Mouse (Mus musculus): ENCODE results near the gene Tbc1d30. TPM values are rescaled to one million over a fixed set of nuclear protein-coding genes. Genes with fewer than 3 reads are reported as not detected.

Tbc1d30 gene
- polyA plus RNA-seq, 1 experiment from 2014 or later = 1.6 TPM

DNA sequence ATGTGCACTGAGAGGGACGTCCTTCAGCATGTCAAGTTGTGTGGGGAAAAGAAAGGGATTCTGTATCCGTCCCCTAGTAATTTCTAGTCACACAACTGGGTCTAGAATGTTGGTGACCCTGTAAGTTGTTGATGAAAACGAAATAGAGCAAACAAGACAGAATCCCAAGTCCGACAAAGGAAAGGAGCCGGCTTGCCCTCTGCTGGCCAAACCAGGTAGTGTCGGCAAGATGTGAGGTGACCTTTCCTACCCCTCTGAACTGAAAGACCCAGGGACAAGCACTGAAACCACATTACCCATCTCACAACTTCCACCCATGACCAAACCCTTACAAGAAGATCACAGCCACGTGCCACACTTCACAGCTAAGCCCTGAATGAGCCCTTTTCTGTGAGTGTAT is 20.1 kb downstream of the Tbc1d30 start:
- Histone ChIP-seq H3K4me1 (no peaks in the 10 kb centered on the region), H3K27ac (no peak overlapping the region), H3K27me3 (no peaks in the 10 kb centered on the region), H3K36me3 (no peaks in the 10 kb centered on the region), H3K4me3 (no peak overlapping the region), H3K9ac (no peak overlapping the region), H3K9me3 (no peaks in the 10 kb centered on the region), H3K4me2 (no peak overlapping the region)
- ATAC-seq (ENCODE audit: insufficient number of reproducible peaks, insufficient read depth, low FRiP score, low TSS enrichment, low read depth) = no peak
- WGBS = 13% methylated on average over 7 of the region's 7 CpGs

DNA sequence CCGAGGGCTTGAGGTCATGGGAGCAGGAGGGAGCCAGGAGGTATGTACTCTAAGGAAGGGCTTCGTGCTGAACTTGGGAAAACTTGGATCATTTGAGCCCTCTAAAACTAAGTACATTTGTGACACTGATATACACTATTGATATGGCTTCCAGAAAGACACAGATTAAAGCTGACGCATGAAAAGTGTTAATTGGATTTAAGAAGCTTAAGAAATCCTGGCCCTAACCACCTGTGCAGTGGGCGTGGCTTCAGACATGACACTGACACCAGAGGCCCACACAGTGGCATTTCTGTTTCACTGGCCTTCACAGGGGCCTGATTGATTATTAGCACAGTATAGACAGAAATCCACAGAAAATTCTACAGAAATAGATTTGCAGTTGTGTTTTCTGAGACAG is 21.5 kb downstream of the Tbc1d30 start:
- Histone ChIP-seq H3K36me3 (no peaks in the 10 kb centered on the region), H3K9me3 (no peaks in the 10 kb centered on the region), H3K4me1 (no peaks in the 10 kb centered on the region), H3K4me3 (no peak overlapping the region), H3K27me3 (no peaks in the 10 kb centered on the region), H3K27ac (no peak overlapping the region), H3K9ac (no peak overlapping the region), H3K4me2 (no peak overlapping the region)
- ATAC-seq (ENCODE audit: insufficient number of reproducible peaks, insufficient read depth, low FRiP score, low TSS enrichment, low read depth) = no peak
- WGBS = 60% methylated on average over 4 of the region's 4 CpGs

DNA sequence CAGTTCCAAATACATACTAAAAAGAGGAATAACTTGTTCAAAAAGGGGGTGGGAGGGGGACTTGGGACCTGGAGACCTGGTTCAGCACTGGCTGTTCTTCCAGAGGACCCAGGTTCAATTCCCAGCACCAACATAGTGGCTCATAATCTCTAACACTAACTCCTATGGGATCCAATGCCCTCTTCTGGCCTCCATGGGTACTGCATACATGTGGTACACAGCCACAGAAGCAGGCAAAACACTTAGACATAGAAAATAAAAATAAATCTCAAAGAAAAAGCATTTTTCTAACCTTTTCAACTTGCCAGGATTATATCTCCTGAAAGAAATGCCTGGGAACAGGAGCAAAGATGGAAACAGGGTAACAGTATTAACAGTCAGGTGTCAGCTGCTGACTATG is 24.9 kb downstream of the Tbc1d30 start:
- H3K4me3 ChIP-seq = no peak overlapping the region
- ATAC-seq (ENCODE audit: insufficient number of reproducible peaks, insufficient read depth, low FRiP score, low TSS enrichment, low read depth) = no peak
- H3K9me3 ChIP-seq = no peaks in the 10 kb centered on the region

DNA sequence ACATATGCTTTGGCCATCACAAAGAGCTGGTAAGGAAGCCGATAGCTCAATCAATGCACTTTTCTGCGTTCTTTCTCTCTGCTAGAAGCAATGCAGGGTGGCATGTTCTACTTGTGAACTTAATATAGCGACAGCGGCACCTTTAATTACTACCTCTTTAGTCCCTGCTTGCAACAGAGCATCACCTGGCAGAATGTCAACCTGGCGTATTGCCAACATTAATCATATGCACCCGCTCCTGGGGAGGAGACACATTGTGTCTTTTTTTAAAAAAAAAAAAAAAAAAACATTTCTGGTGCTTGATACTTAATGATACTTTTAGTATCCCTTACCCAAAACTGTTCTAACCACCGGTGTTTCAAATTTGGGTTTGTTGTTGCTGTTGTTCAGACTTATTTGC is 27.6 kb downstream of the Tbc1d30 start:
- WGBS = 74% methylated on average over 7 of the region's 7 CpGs
- Histone ChIP-seq H3K27me3 (no peaks in the 10 kb centered on the region), H3K4me1 (no peaks in the 10 kb centered on the region), H3K4me2 (no peak overlapping the region), H3K27ac (no peak overlapping the region), H3K36me3 (no peaks in the 10 kb centered on the region), H3K4me3 (no peak overlapping the region), H3K9ac (no peak overlapping the region), H3K9me3 (no peaks in the 10 kb centered on the region)
- no peak for ATAC-seq (ENCODE audit: insufficient number of reproducible peaks, insufficient read depth, low FRiP score, low TSS enrichment, low read depth)

More for the DNA sequence above, 24.9 kb downstream of the Tbc1d30 start:
- H3K4me1 ChIP-seq = no peaks in the 10 kb centered on the region
- no peak overlapping the region for H3K9ac ChIP-seq
- no peaks in the 10 kb centered on the region for H3K36me3 ChIP-seq
- no peak overlapping the region for H3K27ac ChIP-seq
- no peak overlapping the region for H3K4me2 ChIP-seq
- no peaks in the 10 kb centered on the region for H3K27me3 ChIP-seq

DNA sequence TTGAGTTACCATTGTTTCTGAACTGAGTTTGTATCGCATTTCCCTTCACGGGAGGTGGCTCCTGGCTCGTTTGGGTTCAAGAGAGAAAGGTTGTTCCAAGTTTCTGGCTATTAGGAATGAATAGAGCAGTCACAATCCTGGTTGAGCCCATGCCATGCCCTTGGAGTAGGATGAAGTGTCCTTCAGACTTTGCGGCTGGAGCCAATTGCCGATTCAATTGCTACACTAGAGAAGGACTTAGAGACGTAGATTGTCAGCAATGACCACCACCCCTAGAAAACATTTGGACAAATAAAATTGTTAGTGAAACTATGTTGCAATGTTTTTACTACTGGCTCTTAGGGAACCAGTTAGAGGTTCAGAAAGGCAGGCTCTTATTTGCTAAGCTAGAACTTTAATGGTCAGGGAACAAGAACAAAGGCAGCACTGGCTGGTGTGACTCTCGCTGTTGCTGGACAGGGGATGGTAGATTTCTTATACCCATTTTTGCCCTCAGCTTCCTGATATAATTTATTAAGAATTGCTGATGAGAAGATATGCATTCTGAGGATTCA is 32.6 kb downstream of the Tbc1d30 start:
- Histone ChIP-seq H3K27me3 (peaks cover 13% of the 10 kb centered on the region), H3K9ac (no peak overlapping the region), H3K9me3 (no peaks in the 10 kb centered on the region), H3K36me3 (no peaks in the 10 kb centered on the region), H3K4me3 (no peak overlapping the region), H3K27ac (no peak overlapping the region), H3K4me1 (peaks cover 14% of the 10 kb centered on the region), H3K4me2 (no peak overlapping the region)
- no peak for ATAC-seq (ENCODE audit: insufficient number of reproducible peaks, insufficient read depth, low FRiP score, low TSS enrichment, low read depth)
- 76% methylated on average over 7 of the region's 7 CpGs for WGBS

DNA sequence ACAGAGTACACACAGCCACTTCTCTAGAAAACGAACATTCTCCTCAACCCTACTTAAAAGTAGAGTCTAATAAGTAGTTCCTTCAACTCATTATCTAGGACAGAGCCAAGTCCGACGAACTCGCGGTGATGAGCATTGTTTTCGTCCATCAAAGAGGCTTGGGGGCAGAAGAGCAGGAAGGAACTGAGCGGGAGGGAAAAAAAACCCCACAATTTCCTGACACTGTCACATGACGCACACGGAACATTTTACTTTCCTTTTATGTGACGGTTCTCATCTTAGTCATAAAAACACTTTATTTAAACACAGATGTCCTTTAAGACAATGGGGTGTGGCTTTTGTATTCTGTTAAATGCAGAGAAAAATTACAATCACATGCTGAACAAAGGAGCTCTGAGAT is 34.7 kb downstream of the Tbc1d30 start:
- no peaks in the 10 kb centered on the region for H3K9me3 ChIP-seq
- H3K4me1 ChIP-seq = peaks cover 14% of the 10 kb centered on the region
- 69% methylated on average over 10 of the region's 10 CpGs for WGBS
- no peak overlapping the region for H3K4me2 ChIP-seq
- no peak overlapping the region for H3K27ac ChIP-seq
- peaks cover 33% of the 10 kb centered on the region for H3K27me3 ChIP-seq
- ATAC-seq (ENCODE audit: insufficient number of reproducible peaks, insufficient read depth, low FRiP score, low TSS enrichment, low read depth) = no peak
- no peak overlapping the region for H3K9ac ChIP-seq
- no peaks in the 10 kb centered on the region for H3K36me3 ChIP-seq
- H3K4me3 ChIP-seq = no peak overlapping the region

DNA sequence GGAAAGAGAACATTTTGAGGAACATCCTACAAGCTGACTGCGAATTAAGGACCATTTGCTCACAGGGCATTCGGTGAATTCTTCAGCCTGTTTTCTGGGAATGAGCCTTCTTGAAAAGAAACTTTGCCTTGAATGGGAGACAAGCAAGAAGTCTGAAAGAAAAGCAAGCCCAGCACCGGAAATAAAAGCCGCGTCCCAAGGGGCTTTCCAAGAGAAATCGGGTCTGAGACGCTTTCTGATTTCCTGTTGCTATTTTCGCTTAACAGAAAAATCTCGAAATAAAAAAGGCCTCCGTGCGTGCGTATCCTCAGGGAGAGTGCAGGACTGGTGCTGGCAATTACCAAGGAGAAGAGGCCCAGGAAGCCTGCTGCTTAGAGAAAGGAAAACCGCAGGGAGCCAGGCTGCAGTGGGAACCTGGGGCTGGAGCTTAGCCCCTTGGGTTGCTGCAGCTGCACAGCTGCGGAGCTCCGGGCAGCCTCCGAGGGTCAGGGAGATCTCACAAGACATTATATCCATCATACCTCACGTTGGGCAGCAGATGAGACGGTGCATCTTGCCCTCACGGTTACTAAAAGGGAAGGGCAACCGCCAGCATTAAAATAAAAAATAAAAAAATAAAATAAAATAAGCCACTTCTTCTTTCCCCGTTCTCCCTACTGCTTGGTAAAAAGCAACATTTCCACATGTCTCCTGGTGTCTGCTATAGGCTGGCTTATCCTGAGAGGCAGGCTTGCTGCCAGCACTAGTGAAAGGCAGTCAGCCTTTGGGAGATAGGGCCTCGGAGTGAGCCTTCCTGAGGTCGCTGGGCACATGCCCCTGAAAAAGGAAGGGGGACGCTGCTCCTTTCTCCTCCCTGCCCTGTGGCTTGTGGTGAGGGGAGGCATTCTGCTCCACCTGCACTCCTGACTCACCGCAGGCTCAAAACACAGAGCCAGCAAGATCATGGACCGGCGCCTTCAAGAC is 35.5 kb downstream of the Tbc1d30 start:
- 0 out of 2 replicates have a peak overlapping the region, but pooled peaks have one; percentile 40 for H3K9ac ChIP-seq
- H3K4me1 ChIP-seq = peaks cover 20% of the 10 kb centered on the region
- H3K27me3 ChIP-seq = peaks cover 38% of the 10 kb centered on the region
- H3K9me3 ChIP-seq = no peaks in the 10 kb centered on the region
- peak overlapping the region; percentile 23 for H3K4me3 ChIP-seq
- 21% methylated on average over 27 of the region's 27 CpGs for WGBS
- no peaks in the 10 kb centered on the region for H3K36me3 ChIP-seq
- H3K27ac ChIP-seq = peak overlapping the region; percentile 66; the same call in 1 of the 2 replicates
- no peak for ATAC-seq (ENCODE audit: insufficient number of reproducible peaks, insufficient read depth, low FRiP score, low TSS enrichment, low read depth)
- H3K4me2 ChIP-seq = peak overlapping the region; percentile 52

DNA sequence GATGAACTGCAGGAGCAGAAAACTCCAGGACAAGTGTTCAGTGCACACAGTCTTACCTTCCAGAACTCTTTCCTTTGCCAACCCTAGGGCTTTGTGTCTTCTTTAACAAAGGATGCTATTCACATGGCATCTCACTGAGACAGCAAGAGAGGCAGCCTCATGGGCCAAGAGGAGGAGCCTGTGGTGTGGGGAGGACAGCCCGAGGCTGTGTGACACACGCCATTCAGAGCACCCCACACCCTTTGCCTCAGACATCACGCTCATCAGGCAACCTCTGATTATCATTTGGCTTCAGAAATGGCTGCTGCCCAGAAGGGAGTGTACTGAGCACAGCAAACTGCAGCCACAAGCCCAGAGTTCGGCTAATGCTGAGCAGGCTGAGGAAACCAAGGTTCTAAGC is 36.9 kb downstream of the Tbc1d30 start:
- Histone ChIP-seq H3K4me1 (peaks cover 34% of the 10 kb centered on the region), H3K27ac (no peak overlapping the region), H3K9me3 (no peaks in the 10 kb centered on the region), H3K4me3 (no peak overlapping the region), H3K36me3 (no peaks in the 10 kb centered on the region), H3K27me3 (peaks cover 51% of the 10 kb centered on the region), H3K4me2 (no peak overlapping the region), H3K9ac (no peak overlapping the region)
- WGBS = 28% methylated on average over 4 of the region's 4 CpGs
- ATAC-seq (ENCODE audit: insufficient number of reproducible peaks, insufficient read depth, low FRiP score, low TSS enrichment, low read depth) = no peak

DNA sequence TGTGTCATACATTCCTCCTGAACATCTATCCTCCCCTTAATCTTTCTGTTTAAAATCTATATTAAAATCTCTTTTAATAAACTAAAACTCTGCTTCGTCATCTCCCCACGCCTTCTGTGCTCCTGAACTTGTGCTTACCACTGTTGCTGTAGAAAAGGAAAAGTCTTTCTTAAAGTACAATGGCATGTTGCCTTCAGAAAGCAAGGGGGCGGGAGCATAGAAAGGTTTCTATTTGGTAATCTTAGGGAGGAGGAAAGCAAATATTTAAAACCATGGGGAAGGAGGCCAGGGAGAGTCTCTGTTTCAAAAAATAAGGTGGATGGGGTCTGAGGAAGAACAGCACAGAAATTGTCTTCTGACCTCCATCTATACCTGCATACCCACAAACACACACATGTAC is 38.0 kb downstream of the Tbc1d30 start:
- WGBS = 88% methylated on average over 3 of the region's 3 CpGs
- Histone ChIP-seq H3K4me1 (peaks cover 34% of the 10 kb centered on the region), H3K27me3 (peaks cover 60% of the 10 kb centered on the region), H3K9ac (no peak overlapping the region), H3K4me2 (no peak overlapping the region), H3K27ac (no peak overlapping the region), H3K36me3 (no peaks in the 10 kb centered on the region), H3K4me3 (no peak overlapping the region), H3K9me3 (no peaks in the 10 kb centered on the region)
- ATAC-seq (ENCODE audit: insufficient number of reproducible peaks, insufficient read depth, low FRiP score, low TSS enrichment, low read depth) = no peak

DNA sequence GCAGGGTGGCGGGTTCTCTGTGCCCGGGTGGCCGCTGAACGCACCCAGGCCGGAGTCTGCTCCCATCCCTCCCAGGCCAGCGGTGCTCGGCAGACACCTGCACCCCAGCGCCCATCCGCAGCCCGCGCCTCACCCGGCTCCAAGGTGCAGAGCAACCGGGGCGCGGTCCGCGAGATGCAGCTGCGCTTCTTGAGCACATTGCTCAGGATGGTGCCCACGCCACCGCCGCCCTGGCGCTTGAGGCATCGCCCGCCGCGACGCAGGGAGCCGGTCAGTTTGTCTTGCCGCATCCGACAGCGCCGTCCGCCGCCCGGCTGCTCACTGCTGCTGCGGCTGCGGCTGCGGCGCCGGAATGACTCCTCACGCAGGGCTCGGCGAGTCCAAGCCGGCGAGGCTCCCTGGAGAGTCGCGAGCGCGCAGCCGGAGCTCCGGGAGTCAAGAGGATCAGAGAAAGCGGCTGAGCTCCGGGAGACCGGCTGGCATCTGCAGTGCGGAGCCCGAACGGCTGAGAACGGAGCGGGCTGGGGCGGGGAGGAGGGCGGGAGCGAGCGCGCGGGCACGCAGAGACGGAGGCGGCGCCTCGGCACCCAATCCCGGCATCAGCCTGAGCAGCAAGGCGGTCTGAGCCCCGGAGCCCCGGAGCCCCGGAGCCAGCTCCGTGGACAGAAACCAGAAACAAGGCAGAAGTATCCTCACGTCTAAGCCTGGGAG is 40.4 kb downstream of the Tbc1d30 start:
- WGBS = under 1% methylated on average over 77 of the region's 77 CpGs
- H3K9me3 ChIP-seq = no peaks in the 10 kb centered on the region
- peaks cover 58% of the 10 kb centered on the region for H3K27me3 ChIP-seq
- H3K9ac ChIP-seq = peak overlapping the region; percentile 74
- H3K4me1 ChIP-seq = peaks cover 28% of the 10 kb centered on the region
- peak overlapping the region; percentile 100 for H3K4me2 ChIP-seq
- H3K4me3 ChIP-seq = peak overlapping the region; percentile 72
- ATAC-seq (ENCODE audit: insufficient number of reproducible peaks, insufficient read depth, low FRiP score, low TSS enrichment, low read depth) = peak; percentile 76
- H3K27ac ChIP-seq = peak overlapping the region; percentile 40; the same call in 1 of the 2 replicates
- no peaks in the 10 kb centered on the region for H3K36me3 ChIP-seq

DNA sequence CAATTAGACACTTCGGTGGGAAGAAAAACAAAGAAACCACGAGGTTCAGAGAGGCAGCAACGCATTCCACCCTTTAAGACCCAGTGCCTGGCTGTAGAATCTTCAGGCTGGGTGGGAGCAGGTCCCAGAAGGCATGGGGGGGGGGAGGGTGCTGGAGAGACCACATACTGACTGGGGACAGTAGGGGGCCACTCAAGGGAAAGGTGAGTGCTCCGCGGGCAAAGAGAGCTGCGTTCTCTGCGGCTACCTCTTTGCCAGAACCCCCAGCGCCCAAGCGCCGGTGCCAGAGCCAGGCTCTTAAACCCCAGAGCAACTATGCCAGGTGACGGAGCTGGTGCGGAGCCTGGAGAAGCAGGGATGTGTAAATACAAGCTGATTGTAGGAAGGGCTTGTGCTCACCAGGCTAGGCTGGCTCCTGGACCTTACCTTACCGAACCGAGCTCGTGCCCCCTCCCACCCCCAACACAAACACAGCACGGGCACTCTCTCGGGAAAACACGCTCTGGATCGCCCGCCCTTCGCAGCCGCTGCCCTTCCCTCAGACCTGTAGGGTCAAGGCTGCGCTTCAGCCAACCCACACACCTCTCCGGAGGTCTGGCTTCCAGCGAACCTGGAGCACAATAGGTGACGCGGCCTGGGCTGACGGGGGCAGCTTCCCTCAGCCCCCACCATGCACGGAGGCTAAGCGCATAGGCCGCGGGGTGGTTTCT is 41.1 kb downstream of the Tbc1d30 start:
- Histone ChIP-seq H3K27ac (0 out of 2 replicates have a peak overlapping the region, but pooled peaks have one; percentile 33), H3K9ac (peak overlapping the region; percentile 74), H3K4me3 (peak overlapping the region; percentile 72), H3K36me3 (no peaks in the 10 kb centered on the region), H3K4me1 (peaks cover 26% of the 10 kb centered on the region), H3K9me3 (no peaks in the 10 kb centered on the region), H3K4me2 (peak overlapping the region; percentile 100), H3K27me3 (peaks cover 58% of the 10 kb centered on the region)
- ATAC-seq (ENCODE audit: insufficient number of reproducible peaks, insufficient read depth, low FRiP score, low TSS enrichment, low read depth) = peak; percentile 39; the same call in 1 of the 2 replicates
- WGBS = under 1% methylated on average over 32 of the region's 32 CpGs

All from embryonic facial prominence, embryonic 13.5 days (tissue).